In genomic region chr13:99517836-99518235, GRCm38 (mm10) we compare ENCODE assay signal across 15 mouse cellular contexts.
"Had no signal": no experiment of that assay in that cellular context is flagged by ENCODE, and none has a peak within 500 bp of the region (broad histone marks: within the 10 kb centered on the region; RNA-seq: fewer than 3 reads in every experiment).

No protein-coding gene starts in this region.

- H3K9ac ChIP-seq: neural tube, embryonic 15.5 days; stomach, embryonic 15.5 days had no signal

- H3K36me3 ChIP-seq: neural tube, embryonic 15.5 days had no signal

- H3K9me3 ChIP-seq: neural tube, embryonic 15.5 days; stomach, embryonic 15.5 days had no signal

- H3K27me3 ChIP-seq: neural tube, embryonic 15.5 days; stomach, embryonic 15.5 days had no signal

- H3K27ac ChIP-seq: stomach, postnatal 0 days had no signal

- H3K4me3 ChIP-seq: stomach, embryonic 15.5 days had no signal

- DNase-seq: retina, postnatal 1 day; right cerebral cortex, adult 18-20 months; right cerebral cortex, postnatal 14 days; right cerebral cortex, postnatal 25 days; right cerebral cortex, postnatal 4 days; spleen, adult 18-20 months; thymus, adult 18-20 months; thymus, adult 2 months; thymus, postnatal 14 days; thymus, postnatal 25 days; thymus, postnatal 36 days; thymus, postnatal 4 days had no signal
